Mouse (Mus musculus): ENCODE results near the gene Hdac9.

- TF ChIP-seq POLR2AphosphoS2 (IDR thresholded peaks at IDR 0.05; ENCODE audit: low read length): no peak
- TF ChIP-seq ZC3H11A (IDR thresholded peaks at IDR 0.05; ENCODE audit: low read depth, low read length): no peak
- TF ChIP-seq POLR2A (IDR thresholded peaks at IDR 0.05; ENCODE audit: control insufficient read depth in 1 of 2, insufficient read depth in 1 of 2, low read depth in 1 of 2, low read length in 2 of 2, poor library complexity in 1 of 2): no peak
- TF ChIP-seq MAX (IDR thresholded peaks at IDR 0.05; ENCODE audit: low read length): no peak
Measured at GRCm38 (mm10) chr12:34579220-34579619, 337.7 kb downstream of the Hdac9 start.
